Mouse (Mus musculus) left cerebral cortex, adult 2 months (tissue): ENCODE data around the gene Wdr93. TPM values are rescaled to one million over a fixed set of nuclear protein-coding genes. Genes with fewer than 3 reads are reported as not detected.

ENCODE experiments used
- DNase-seq, 2 experiments: peaks; one replicate each; pipeline ENCODE4 v3.0.0; 2021 to 2022; ENCODE audit warnings: low spot score in 2 of 2, mixed read lengths in 1 of 2; ENCODE audit errors: extremely low spot score in 1 of 2
- H3K27ac ChIP-seq: fragments of 200-600 bp; 2 replicates; pipeline ENCODE4 v1.8.1; 2022
- H3K4me3 ChIP-seq: fragments of 200-600 bp; 2 replicates; pipeline ENCODE4 v1.8.1; 2022
- CTCF ChIP-seq: fragments of 200-600 bp; IDR thresholded peaks from 2 replicates; pipeline ENCODE4 v1.8.1; 2022; ENCODE audit warnings: antibody characterized with exemption, mild to moderate bottlenecking, moderate library complexity
- intact Hi-C: fragments of 180-260 bp; cut with DNase I; formaldehyde crosslinking; loops from one replicate; pipeline ENCODE4 v1.15.1; 2025
- total RNA-seq, 2 experiments: library from RNA; stranded (reverse); gene quantifications; 2 replicates each; pipeline ENCODE4 v1.2.3; 2021

Wdr93 gene
- total RNA-seq, 2 experiments from 2014 or later, result 0.35 TPM; not detected in 1

GRCm38 (mm10) chr7:79818321-79818720 is 75.4 kb downstream of the Wdr93 start:
- no peak overlapping the region for H3K4me3 ChIP-seq
- TF ChIP-seq CTCF, result no peak
- intact Hi-C loops, result no loop called here
- DNase-seq, result no peak
- no peak overlapping the region for H3K27ac ChIP-seq

GRCm38 (mm10) chr7:79819515-79819914 is 76.6 kb downstream of the Wdr93 start:
- TF ChIP-seq CTCF, result no peak
- Histone ChIP-seq H3K4me3 (no peak overlapping the region), H3K27ac (no peak overlapping the region)
- intact Hi-C loops, result no loop called here
- no peak for DNase-seq

GRCm38 (mm10) chr7:79819996-79820395 is 77.0 kb downstream of the Wdr93 start:
- no peak for TF ChIP-seq CTCF
- intact Hi-C loops, result no loop called here
- Histone ChIP-seq H3K27ac (no peak overlapping the region), H3K4me3 (no peak overlapping the region)
- DNase-seq, result no peak

GRCm38 (mm10) chr7:79822092-79822695 is 79.2 kb downstream of the Wdr93 start:
- no peak for TF ChIP-seq CTCF
- Histone ChIP-seq H3K4me3 (no peak overlapping the region), H3K27ac (no peak overlapping the region)
- no peak for DNase-seq
- intact Hi-C loops, result no loop called here

- intact Hi-C loops, result no loop called here
- no peak for DNase-seq
- no peak for TF ChIP-seq CTCF
- Histone ChIP-seq H3K4me3 (no peak overlapping the region), H3K27ac (no peak overlapping the region)
Measured at GRCm38 (mm10) chr7:79828341-79828740, 85.4 kb downstream of the Wdr93 start.

GRCm38 (mm10) chr7:79831145-79831544 is 88.2 kb downstream of the Wdr93 start:
- no peak for TF ChIP-seq CTCF
- Histone ChIP-seq H3K27ac (no peak overlapping the region), H3K4me3 (no peak overlapping the region)
- intact Hi-C loops, result no loop called here
- DNase-seq, result no peak

- Histone ChIP-seq H3K27ac (no peak overlapping the region), H3K4me3 (no peak overlapping the region)
- no peak for TF ChIP-seq CTCF
- intact Hi-C loops, result no loop called here
- DNase-seq, result no peak
Measured at GRCm38 (mm10) chr7:79831585-79831984, 88.6 kb downstream of the Wdr93 start.

GRCm38 (mm10) chr7:79832980-79833379 is 90.0 kb downstream of the Wdr93 start:
- Histone ChIP-seq H3K27ac (no peak overlapping the region), H3K4me3 (no peak overlapping the region)
- intact Hi-C loops, result no loop called here
- DNase-seq, result no peak
- no peak for TF ChIP-seq CTCF

- intact Hi-C loops, result no loop called here
- no peak for DNase-seq
- Histone ChIP-seq H3K27ac (no peak overlapping the region), H3K4me3 (no peak overlapping the region)
- TF ChIP-seq CTCF, result no peak
Measured at GRCm38 (mm10) chr7:79835196-79835595, 92.2 kb downstream of the Wdr93 start.

Other genes with a start within 250 kb of the Wdr93 start
- 1 to 10 TPM; 1.7 to 2.2 TPM for gene Rhcg, start 125.5 kb upstream of the Wdr93 start, total RNA-seq
- under 1 TPM in 1 of 2 experiments, not detected in 1; 0.11 TPM for gene Ticrr, start 83.0 kb upstream of the Wdr93 start, total RNA-seq
- 1 to 10 TPM; 1.4 to 1.7 TPM for gene Kif7, start 27.4 kb upstream of the Wdr93 start, total RNA-seq
- gene Plin1, start 10.3 kb upstream of the Wdr93 start, total RNA-seq, result not detected
- gene Pex11a, start within 50 bp of the Wdr93 start, total RNA-seq, result 10 to 100 TPM; 10.1 to 11.5 TPM
- gene Mesp1, start 50.6 kb downstream of the Wdr93 start, total RNA-seq, result under 1 TPM in 1 of 2 experiments, not detected in 1; 0.27 TPM
- 1 to 10 TPM in 1 of 2 experiments, under 1 TPM in 1; 0.87 to 1.8 TPM for gene Mesp2, start 67.6 kb downstream of the Wdr93 start, total RNA-seq
- 1 to 10 TPM; 2.9 to 7.0 TPM for gene Anpep, start 117.9 kb downstream of the Wdr93 start, total RNA-seq
- gene Ap3s2, start 177.5 kb downstream of the Wdr93 start, total RNA-seq, result 10 to 100 TPM; 37.5 to 46.0 TPM
- 10 to 100 TPM in 1 of 2 experiments, 1 to 10 TPM in 1; 9.8 to 11.7 TPM for gene Arpin, start 192.2 kb downstream of the Wdr93 start, total RNA-seq